Mouse (Mus musculus) T-helper 1 cell (primary cell): ENCODE results near the gene Cecr2.

Experiments used
- in situ Hi-C: fragments of 300-600 bp; cut with MboI, MseI; formaldehyde crosslinking; loops from one replicate; pipeline ENCODE4 v1.15.1; 2025; ENCODE audit warnings: high pct_unique_total_duplicates

The Cecr2 gene

DNA sequence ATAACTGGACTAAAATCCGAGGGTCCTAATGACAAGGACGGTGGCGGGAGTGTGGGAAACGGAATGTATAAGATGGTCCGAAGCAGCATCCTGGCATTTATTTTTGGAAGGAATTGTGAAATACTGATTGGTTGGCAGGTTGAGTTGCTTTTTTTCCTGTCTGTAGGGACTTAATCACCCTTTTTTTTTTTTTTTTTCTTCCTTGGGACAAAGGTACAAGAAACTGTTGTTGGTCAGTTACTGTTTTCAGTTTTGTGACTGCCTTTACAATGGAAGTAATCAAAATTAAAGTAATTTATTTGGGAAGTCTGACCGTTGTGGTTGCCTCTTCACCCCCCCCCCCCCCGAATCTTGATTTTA, 1.2 kb downstream of the Cecr2 start:
- in situ Hi-C loops: no loop called here

DNA sequence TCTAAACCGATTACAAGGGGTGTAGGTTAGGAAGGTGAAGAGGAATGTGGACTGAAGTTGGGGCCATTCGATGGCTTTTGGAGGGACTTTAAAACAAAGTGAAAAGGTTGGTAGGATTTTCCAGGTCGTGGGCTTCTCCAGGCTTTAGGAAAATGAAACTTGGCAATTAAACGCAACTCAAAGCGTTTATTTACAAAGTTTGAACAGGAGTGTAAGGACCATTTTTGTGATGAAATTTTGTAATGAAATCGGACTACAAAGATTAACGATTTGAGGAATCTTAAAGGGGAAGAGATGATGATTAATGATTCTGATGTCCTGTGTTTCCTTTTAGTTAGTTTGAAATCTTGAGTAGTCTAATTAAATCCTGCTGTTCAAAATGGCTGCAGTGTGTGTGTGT, 1.7 kb downstream of the Cecr2 start:
- in situ Hi-C loops: no loop called here

DNA sequence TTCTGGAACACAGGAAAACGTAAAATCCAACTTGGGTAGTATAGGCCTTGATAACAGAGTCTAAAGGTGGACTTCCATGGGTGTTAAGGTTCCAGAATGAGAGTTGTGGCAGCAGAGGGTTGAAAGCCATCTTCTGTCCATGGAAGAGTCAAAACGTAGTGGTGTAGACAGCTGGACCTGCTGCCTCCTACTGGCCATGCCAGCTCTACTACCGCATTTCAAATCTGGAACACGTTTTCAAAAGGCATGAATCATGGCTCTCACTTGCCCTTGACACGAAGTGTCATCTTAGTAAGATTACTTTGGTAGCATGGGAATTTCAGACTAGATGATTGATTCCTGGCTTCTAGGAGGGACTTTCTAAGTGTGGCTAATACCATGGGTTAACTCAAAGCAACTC, 8.0 kb downstream of the Cecr2 start:
- in situ Hi-C loops: no loop called here

DNA sequence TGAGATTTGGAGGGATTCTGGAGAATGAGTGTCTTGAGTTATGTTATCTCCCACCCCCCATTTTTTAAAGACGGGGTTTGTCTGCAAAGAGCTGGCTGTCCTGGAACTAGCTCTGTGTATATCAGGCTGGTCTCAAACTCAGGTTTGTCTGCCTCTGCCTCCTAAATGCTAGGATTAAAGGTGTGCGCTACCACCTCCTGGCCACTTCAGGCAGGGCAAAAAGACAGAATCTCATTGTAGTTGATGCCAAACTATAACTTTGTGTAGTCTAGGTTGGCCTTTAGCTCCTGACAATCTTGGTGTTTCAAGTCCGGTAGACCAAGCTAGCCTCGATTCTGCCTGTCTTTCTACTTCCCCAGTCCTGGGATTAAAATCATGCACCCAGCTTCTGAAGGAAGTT, 8.7 kb downstream of the Cecr2 start:
- in situ Hi-C loops: no loop called here

DNA sequence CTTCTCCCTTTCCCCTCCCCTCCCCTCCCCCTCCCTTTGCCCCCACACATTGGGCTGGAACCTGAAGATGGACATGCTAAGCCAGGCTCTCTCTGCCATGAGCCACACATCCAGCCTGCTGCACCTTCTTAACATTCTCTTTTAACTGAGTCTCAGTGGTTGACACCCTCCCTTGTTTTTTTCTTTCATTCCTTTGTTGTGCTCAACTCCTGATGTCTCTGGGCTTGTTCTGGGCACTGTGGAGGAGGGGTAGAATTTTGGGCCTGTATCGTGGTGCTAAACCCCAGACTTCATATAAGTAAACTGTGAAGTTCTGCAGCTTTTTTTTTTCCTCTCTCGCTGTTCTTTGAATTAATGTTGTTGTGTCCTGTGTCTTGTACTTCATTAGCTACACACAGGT, 9.8 kb downstream of the Cecr2 start:
- in situ Hi-C loops: no loop called here

DNA sequence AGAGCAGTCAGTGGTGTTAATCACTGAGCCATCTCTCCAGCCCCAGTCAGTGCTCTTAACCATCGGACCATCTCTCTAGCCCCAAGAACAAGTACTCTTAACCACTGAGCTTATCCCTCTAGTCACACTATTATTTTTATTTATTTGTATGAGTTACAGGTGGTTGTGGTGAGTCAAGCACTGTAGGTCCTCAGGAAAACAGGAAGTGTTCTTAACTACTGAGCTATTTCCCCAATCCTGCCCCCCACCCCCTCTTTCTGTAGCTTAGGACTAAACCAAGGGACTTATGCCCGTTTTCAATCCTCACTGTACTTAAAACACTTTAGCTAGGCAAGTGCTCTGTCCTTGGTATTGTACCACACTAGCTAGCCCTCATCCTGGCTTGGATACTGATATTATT, 17.2 kb downstream of the Cecr2 start:
- in situ Hi-C loops: no loop called here

DNA sequence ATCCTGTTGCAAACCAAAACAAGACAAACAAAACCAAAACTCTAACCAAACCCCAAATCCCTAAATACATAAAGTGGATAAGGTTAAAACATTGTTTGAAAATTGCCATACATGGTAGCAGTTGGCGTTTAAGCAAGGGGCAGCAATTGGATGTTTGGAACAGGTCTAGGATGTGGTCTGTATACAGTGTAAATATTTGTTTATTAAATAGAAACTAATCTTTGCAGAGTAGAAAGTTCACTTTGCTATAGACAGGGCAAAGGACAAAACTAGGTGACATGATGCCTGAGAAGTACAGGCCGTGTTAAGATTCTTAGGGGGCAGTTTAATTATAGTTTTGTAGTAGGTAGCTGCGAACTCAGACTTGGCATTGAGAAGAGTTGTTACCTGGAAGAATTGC, 18.6 kb downstream of the Cecr2 start:
- in situ Hi-C loops: no loop called here

DNA sequence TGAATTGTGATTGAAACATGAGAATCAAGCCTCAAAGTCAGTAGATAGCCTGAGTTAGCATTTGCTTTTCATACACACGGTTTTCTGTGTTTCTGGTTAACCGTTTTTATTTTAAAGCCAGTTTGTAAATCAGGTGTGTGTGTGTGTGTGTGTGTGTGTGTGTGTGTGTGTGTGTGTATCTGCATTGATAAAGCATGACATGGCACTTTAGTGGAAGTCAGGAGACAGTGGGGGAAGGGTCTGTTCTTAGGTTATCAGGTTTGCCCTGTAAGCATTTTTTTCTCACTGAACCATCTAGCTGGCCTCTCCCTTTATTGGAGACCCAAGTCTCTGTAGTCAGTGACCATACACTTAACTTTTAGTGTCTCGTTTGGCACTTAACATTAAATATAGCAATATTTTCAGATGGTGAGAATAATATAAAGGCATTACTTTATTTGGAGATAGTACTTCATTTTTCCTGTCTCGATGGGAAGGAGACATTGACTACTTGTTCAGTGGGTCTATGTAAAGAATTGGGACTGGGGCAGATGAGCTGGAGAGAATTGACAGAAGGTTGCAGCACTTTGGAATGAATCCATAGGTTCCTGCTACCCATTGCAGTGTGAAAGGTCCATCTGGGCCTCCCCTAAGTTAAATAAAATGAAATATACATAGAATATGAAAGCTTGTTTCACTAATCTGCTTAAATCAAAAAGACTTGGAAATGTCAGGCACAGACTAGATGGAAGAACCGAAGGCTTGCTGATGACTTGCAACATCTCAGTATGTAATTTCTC, 20.9 kb downstream of the Cecr2 start:
- in situ Hi-C loops: no loop called here

DNA sequence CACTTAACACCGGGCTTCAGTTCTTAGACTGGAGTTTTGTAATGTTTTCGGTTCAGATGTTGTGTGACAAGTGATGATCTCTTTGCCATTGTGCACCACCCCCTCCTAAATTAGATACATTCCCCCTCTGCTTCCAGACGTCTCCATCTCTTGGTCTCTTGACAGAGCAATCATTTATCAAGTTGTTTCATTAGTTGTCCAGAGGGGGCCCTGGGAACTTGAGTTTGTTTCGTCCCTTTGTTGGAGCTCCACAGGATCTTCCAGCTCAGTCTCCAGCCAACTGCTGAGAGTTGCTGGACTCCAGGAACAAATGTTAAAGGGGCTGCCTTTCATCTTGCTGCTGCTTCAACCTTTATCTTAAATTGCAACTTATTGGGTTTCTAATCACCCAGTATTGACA, 34.1 kb downstream of the Cecr2 start:
- in situ Hi-C loops: no loop called here

DNA sequence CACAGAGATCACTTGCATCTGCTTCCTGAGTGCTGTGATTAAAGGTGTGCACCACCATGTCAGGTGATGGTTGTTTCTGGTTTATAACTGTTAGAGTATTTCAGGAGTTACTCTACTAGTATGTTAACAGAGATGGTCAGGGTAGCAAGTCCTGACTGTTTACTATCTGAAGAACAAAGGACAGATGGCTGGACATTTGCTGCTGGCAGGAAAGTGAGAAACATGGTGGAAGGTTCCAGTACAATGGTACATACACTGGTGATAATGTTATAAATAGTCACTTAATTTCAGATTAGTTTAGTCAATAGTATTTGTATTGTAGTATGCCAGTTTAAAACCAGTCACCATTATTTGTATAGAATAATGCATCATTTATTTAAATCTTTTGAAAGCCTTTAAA, 38.2 kb downstream of the Cecr2 start:
- in situ Hi-C loops: no loop called here

DNA sequence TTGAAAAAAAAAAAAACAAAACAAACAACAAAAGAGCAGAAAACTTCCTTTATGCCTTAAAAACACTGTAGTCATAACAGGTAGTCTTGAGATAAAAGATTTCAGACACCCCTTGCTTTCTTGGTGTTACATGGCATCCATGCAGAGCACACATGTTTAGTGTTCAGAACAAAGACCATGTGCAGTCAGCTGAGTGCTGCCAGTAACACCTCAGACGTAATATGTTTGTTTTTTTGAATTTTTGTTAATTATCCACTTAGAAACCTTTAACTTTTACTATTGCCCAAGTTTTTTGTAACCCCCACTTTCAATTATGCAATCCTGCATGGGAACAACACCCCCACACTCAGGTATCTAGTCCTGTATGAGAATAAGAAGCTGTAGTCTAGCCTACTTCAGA, 42.6 kb downstream of the Cecr2 start:
- in situ Hi-C loops: no loop called here

DNA sequence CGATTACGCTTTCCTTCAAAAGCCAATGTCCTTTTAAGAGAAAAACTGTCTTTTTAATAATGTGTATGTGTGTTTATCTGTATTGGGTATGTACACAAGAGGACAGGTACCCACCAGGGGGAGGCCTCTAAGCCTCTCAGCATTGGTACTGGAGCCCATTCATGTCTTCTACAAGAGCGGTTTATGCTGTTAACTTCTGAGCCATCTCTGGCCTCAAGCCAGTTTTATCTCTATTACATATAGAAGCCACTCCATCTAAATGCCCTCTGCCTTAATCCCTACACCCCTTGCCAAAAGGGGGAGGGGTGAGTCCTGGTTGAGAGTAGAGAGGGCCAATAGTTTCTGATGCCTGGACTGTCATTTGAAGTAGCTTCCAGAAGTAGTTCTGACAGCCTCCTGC, 48.6 kb downstream of the Cecr2 start:
- in situ Hi-C loops: no loop called here

DNA sequence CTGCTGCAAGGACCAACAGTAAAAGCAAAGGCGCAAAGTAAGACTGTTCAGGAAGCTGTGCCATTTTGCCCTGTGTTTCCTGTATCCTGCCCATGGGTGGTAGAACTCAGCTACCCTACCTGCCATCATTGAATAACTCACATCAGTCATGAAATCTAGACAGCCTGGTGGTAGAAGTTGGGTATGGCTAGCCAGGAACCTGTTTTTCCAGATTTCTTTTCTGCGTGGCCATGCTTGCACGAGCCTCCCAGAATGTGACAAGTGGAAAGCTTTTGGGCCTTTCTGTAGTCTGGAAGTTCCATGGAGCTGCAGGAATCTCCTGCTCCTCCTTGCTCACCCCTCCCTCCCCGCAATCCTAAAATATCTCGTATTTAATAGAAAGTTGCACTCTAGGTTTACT, 49.1 kb downstream of the Cecr2 start:
- in situ Hi-C loops: no loop called here

DNA sequence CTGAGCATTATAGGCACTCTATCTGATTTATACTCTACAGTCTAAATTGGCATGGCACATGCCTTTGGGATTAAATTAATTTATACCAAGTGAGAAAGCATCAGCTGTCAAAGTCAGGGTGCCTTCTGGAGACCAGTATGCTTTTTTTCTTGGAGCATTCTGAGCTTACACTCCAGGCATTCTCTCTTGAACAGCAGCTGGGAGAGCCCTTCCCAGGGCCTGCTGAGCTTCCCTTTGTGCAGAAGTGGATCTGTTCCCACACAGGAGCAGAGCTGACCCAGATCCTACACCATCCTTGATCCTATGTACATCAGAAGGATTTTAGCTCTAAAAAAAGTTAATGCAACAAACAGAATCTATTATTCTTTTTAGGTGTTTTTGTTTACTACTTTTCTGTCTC, 49.7 kb downstream of the Cecr2 start:
- in situ Hi-C loops: no loop called here

DNA sequence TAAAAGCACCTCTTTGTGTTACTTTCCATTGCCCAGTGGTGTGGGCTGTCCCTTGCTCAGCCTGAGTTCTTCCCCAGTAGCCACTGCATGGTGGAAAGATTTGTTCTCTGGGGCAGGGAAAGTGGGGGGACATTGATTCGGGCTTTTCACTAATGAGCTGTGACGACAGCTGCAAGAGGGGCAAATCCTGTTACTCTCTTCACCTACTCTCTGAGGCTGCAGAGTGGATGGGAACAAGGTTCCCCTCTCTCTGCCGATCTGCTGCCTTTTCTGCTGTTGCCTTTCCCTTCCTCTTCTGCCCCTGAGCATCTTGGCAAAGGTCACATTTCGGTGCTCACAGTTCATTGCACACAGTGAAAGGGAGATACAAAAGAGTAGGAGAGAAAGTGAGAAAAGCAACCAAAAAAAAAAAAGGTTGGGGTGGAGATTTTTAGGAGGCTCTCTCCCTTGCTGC, 50.4 kb downstream of the Cecr2 start:
- in situ Hi-C loops: no loop called here

DNA sequence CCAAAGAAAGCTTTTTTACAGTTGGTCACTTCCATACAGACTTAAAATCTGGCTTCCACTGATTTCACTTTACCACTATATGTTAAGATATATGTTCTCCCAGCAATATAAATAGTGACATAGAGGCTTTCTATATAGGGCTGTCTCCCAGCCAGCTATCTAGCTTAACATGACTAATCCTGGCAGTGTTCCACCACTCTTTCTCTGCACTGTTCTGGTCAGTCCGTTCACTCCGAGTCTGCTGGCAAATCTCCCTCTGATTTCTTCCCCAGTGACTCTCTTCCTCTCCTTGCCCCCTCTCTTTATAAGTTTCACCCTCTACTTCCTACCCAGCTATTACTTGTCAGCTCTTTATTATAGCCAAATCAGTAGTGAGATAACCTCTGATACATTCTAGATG, 59.8 kb downstream of the Cecr2 start:
- in situ Hi-C loops: no loop called here

DNA sequence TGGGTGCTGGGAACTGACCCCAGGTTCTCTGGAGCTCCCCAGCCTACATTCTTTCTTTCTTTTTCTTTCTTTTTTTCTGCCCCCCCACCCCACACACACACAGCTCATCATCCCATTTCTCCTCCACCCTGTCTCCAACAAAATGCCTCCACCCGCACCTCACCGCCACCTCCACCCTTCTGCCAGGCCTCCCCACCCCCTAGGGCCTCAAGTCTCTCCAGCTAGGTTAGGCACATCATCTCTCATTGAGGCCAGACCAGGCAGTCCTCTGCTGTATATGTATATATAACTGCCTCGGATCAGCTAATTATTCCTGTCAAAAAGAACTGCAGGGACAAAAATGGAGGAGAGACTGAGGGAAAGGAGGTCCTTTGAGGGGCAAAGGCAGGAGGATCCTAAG, 69.8 kb downstream of the Cecr2 start:
- in situ Hi-C loops: no loop called here

DNA sequence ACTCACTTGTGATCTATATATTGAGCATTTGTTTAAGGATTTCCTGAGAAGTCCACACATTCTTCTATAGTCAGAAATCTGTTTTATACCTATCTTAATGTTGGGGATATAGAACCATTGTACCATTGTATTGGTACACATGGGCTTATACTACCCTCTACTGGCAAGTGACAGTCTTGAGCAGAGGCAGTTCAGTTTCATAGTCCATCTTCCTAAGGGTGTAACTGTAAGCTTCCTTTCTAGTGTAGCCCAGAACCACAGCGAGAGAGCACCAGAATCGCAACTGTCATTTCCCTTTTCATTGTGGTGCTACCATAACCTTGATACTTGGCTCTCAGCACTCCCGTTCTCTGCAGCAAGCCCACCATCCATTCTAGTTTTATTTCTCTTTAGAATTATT, 70.4 kb downstream of the Cecr2 start:
- in situ Hi-C loops: no loop called here

DNA sequence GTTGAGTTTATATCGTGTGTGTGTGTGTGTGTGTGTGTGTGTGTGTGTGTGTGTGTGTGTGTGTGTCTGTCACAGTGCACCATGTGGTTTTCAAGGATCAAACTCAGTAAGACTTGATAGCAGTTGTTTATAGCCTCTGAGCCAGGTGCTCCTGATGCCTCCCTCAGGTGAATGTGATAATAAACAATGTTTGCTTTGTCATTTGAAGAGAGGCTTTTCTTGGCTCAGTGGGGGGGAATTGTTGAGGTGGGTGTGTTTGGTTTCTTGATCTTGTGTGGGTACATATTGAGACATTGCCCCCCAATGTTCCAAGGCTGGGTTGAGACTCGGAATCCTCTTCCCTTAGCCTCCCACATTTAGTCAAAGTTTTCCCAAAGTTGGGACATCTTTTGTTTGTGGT, 77.0 kb downstream of the Cecr2 start:
- in situ Hi-C loops: no loop called here

DNA sequence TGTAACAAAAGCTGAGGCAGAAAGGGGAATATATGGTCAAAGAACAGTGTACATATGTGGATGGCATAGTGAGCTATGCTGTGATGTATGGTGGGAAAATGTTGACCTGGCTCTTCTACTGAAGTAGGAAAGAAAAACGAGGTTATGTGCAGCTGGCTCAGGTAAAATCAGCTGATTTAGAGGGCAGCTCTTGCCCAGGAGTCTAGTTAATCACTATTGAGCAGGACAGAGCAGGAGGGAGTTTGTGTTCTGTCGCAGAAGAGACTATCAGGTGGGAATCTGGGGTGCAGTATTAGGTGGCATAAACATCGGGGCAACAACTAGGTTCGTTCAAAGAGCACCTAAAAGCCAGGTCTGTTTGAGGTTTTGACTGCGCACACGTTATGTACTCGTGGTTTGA, 78.1 kb downstream of the Cecr2 start:
- in situ Hi-C loops: no loop called here

DNA sequence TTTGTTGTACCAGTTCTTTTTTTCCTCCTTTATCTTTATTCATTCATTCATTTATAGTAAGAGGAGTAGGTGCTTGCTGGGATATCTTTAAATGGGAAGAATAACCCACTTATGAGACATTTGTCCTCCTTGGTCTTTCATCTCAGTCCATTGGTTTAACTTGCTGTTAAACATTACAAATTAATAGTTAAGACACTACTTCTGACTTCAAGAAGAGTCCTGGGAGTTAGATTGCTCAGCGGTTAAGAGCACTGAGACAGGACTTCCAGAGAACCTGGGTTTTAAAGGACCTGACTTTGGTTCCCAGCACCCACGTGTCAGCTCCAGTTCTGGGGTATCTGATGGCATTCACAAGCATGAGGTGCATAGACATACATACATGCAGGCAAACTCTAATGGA, 80.2 kb downstream of the Cecr2 start:
- in situ Hi-C loops: no loop called here

DNA sequence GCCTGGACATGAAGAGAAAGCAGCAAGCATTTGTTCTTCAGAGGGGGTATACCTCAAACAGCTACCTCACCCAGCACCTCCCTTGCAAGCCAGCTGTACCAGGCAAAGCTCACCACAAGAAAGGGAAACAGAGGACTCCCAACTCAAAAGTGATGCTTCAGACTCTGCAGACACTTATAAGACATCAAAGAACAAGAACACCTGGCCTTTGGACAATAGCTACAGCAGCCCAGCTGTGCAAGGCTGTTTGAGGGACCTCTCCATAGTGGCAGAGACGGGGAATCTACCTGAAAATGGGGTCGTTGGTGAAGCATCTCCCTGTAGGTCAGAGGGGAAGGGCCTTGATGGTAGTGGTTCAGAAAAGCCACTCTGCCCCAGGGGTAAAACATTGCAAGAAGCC, 95.0 kb downstream of the Cecr2 start:
- in situ Hi-C loops: no loop called here

DNA sequence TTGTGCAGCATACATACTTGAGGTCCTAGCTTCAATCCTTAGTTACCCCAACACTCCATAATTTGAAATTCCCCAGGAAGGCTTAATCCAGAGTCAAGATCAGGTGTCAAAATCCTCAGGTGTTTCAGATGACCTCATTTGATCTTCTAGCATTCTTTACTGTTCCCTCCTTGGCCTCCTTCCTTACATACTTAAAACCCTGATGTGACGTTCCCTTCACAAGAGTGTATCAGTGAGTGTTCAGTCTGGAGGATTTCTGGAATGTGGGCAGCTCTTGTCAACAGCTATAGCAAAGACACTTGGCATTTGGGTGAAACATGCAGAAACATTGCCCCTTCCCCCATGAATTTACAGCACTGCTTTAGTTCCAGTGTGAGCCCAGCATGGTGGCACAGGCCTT, 103.8 kb downstream of the Cecr2 start:
- in situ Hi-C loops: no loop called here

DNA sequence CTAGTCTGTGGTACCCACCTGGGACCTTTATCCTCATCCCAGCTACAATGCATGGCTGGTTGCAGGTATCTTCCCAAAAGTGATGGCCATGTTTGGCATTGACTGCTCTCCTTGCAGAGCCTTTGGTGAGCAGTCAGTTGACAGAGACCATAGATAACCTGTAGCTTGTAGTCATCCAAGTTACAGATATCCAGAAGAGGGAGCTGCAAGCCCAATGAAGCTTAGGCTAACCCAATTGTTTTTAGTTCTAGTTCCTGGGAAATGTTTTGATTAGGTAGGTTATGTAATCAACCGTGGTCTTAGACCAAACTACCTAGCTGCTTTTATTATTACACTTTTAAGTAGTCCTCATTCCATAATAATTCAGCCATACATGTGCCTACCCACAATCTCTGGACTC, 105.2 kb downstream of the Cecr2 start:
- in situ Hi-C loops: no loop called here
